Mouse (Mus musculus) midbrain, embryonic 15.5 days (tissue): Measurements from ENCODE around the gene Abi1. TPM values are rescaled to one million over a fixed set of nuclear protein-coding genes. Genes with fewer than 3 reads are reported as not detected.
"Not testable (repeated sequence)": the region's sequence is repeated elsewhere in the genome, so short reads cannot be mapped to it uniquely, and the experiment has no call there.

Source experiments
- ATAC-seq: fragments of 200-750 bp; cut with Nextera tagmentation; replicated peaks from 2 replicates; pipeline ENCODE4 v1.8.0; 2017; ENCODE audit warnings: moderate TSS enrichment
- H3K27ac ChIP-seq: fragments of 300-500 bp; sonication (generic); 2 replicates; pipeline ENCODE4 v1.5.1; 2015; ENCODE audit warnings: mild to moderate bottlenecking, inconsistent platforms
- H3K27me3 ChIP-seq: fragments of 300-500 bp; sonication (generic); replicated peaks from 2 replicates; pipeline ENCODE4 v1.6.1; 2015; ENCODE audit warnings: inconsistent platforms
- H3K36me3 ChIP-seq: fragments of 300-500 bp; sonication (generic); replicated peaks from 2 replicates; pipeline ENCODE4 v1.6.1; 2015; ENCODE audit warnings: inconsistent platforms
- H3K4me1 ChIP-seq: fragments of 300-500 bp; sonication (generic); 2 replicates; pipeline ENCODE4 v1.6.1; 2015; ENCODE audit warnings: inconsistent platforms
- H3K4me2 ChIP-seq: fragments of 300-500 bp; sonication (generic); 2 replicates; pipeline ENCODE4 v1.6.1; 2015; ENCODE audit warnings: inconsistent platforms, mild to moderate bottlenecking, moderate library complexity
- H3K4me3 ChIP-seq: fragments of 300-500 bp; sonication (generic); 2 replicates; pipeline ENCODE4 v1.5.1; 2015; ENCODE audit warnings: mild to moderate bottlenecking, inconsistent platforms
- H3K9ac ChIP-seq: fragments of 300-500 bp; sonication (generic); 2 replicates; pipeline ENCODE4 v1.6.1; 2015; ENCODE audit warnings: mild to moderate bottlenecking, inconsistent platforms
- H3K9me3 ChIP-seq: fragments of 300-500 bp; sonication (generic); 2 replicates; pipeline ENCODE4 v1.6.1; 2016; ENCODE audit warnings: inconsistent platforms
- WGBS: fragments of 180-500 bp; shearing (Covaris S2); methylation state at CpG from one replicate; pipeline ENCODE4 v1.1.7; 2015; ENCODE audit warnings: mixed read lengths; 5-methylcytosine and 5-hydroxymethylcytosine counted together
- polyA plus RNA-seq: library from polyadenylated mRNA; unstranded; fragments of >200 nt; fragmentation: Nextera tagmentation; extraction: Ambion mirVana; gene quantifications from 2 replicates; pipeline ENCODE4 v1.2.1, GENCODE M21; 2015

The Abi1 gene
- polyA plus RNA-seq, 1 experiment from 2014 or later, result 63.1 TPM

DNA sequence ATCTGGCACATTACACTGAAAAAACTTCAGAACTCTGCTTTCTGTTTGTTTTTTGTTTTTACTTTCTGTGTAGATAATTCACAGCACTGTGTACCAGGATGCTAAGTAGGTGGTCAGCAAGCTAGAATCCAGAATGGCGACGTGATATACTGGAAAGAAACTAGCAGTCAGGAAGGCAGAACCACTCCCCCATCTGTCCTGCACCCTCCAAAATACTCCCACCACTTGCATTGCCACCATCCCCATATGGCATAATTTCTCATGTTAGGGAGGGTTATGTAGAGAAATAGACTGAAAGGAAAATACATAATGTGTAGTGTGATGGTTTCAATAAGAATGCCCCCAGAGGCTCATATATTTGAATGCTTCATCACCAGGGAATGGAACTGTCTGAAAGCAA lies 11.8 kb upstream of the Abi1 start:
- H3K4me1 ChIP-seq, result no peaks in the 10 kb centered on the region
- H3K4me2 ChIP-seq, result no peak overlapping the region
- no peak for ATAC-seq
- no peaks in the 10 kb centered on the region for H3K36me3 ChIP-seq
- no peaks in the 10 kb centered on the region for H3K9me3 ChIP-seq
- H3K4me3 ChIP-seq, result no peak overlapping the region
- H3K27ac ChIP-seq, result no peak overlapping the region
- WGBS, result 74% methylated on average over 2 of the region's 2 CpGs
- H3K9ac ChIP-seq, result no peak overlapping the region
- H3K27me3 ChIP-seq, result no peaks in the 10 kb centered on the region

GRCm38 (mm10) chr2:23048006-23048405 lies 8.0 kb upstream of the Abi1 start:
- no peak overlapping the region for H3K27ac ChIP-seq
- ATAC-seq, result no peak
- H3K4me3 ChIP-seq, result no peak overlapping the region
- H3K9ac ChIP-seq, result no peak overlapping the region
- no peaks in the 10 kb centered on the region for H3K4me1 ChIP-seq
- H3K4me2 ChIP-seq, result no peak overlapping the region
- H3K27me3 ChIP-seq, result no peaks in the 10 kb centered on the region
- no peaks in the 10 kb centered on the region for H3K9me3 ChIP-seq
- no peaks in the 10 kb centered on the region for H3K36me3 ChIP-seq

GRCm38 (mm10) chr2:23045703-23046102 lies 5.7 kb upstream of the Abi1 start:
- no peaks in the 10 kb centered on the region for H3K9me3 ChIP-seq
- no peak overlapping the region for H3K4me3 ChIP-seq
- ATAC-seq, result no peak
- H3K9ac ChIP-seq, result no peak overlapping the region
- H3K4me1 ChIP-seq, result no peaks in the 10 kb centered on the region
- no peaks in the 10 kb centered on the region for H3K36me3 ChIP-seq
- no peak overlapping the region for H3K27ac ChIP-seq
- H3K27me3 ChIP-seq, result no peaks in the 10 kb centered on the region
- no peak overlapping the region for H3K4me2 ChIP-seq
- 63% methylated on average over 1 of the region's 1 CpGs for WGBS

DNA sequence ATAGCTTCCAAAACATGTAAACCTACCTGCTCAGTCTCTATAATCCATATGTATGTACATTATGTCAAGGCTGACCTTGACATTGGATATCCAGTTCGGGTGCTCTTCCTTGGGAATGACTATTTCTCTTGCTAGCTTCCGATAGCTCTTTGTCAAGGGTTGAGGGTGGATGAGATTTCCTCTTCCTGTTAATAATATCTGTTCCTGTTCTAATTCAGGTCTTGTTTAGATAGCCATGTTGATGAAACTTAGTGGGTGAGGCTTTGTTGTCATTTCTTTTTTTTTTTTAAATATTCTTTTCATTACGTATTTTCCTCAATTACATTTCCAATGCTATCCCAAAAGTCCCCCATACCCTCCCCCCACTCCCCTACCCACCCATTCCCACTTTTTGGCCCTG lies 2.1 kb upstream of the Abi1 start:
- Histone ChIP-seq H3K27me3 (no peaks in the 10 kb centered on the region), H3K4me2 (no peak overlapping the region), H3K9me3 (no peaks in the 10 kb centered on the region), H3K4me3 (no peak overlapping the region), H3K27ac (no peak overlapping the region), H3K4me1 (peaks cover 17% of the 10 kb centered on the region), H3K36me3 (no peaks in the 10 kb centered on the region), H3K9ac (no peak overlapping the region)
- 96% methylated on average over 3 of the region's 3 CpGs for WGBS
- ATAC-seq, result no peak

GRCm38 (mm10) chr2:23041457-23041856 lies 1.4 kb upstream of the Abi1 start:
- H3K27me3 ChIP-seq, result no peaks in the 10 kb centered on the region
- 81% methylated on average over 4 of the region's 4 CpGs for WGBS
- no peak overlapping the region for H3K4me2 ChIP-seq
- H3K4me3 ChIP-seq, result no peak overlapping the region
- no peaks in the 10 kb centered on the region for H3K9me3 ChIP-seq
- no peaks in the 10 kb centered on the region for H3K36me3 ChIP-seq
- peaks cover 25% of the 10 kb centered on the region for H3K4me1 ChIP-seq
- H3K27ac ChIP-seq, result no peak overlapping the region
- H3K9ac ChIP-seq, result no peak overlapping the region
- ATAC-seq, result no peak

GRCm38 (mm10) chr2:23040690-23041089 lies 649 bp upstream of the Abi1 start:
- H3K4me2 ChIP-seq, H3K4me3 ChIP-seq, H3K27me3 ChIP-seq, H3K27ac ChIP-seq, H3K9me3 ChIP-seq, H3K36me3 ChIP-seq, H3K9ac ChIP-seq: not testable (repeated sequence)
- 91% methylated on average over 7 of the region's 7 CpGs for WGBS
- peaks cover 25% of the 10 kb centered on the region for H3K4me1 ChIP-seq
- peak; percentile 3 for ATAC-seq

DNA sequence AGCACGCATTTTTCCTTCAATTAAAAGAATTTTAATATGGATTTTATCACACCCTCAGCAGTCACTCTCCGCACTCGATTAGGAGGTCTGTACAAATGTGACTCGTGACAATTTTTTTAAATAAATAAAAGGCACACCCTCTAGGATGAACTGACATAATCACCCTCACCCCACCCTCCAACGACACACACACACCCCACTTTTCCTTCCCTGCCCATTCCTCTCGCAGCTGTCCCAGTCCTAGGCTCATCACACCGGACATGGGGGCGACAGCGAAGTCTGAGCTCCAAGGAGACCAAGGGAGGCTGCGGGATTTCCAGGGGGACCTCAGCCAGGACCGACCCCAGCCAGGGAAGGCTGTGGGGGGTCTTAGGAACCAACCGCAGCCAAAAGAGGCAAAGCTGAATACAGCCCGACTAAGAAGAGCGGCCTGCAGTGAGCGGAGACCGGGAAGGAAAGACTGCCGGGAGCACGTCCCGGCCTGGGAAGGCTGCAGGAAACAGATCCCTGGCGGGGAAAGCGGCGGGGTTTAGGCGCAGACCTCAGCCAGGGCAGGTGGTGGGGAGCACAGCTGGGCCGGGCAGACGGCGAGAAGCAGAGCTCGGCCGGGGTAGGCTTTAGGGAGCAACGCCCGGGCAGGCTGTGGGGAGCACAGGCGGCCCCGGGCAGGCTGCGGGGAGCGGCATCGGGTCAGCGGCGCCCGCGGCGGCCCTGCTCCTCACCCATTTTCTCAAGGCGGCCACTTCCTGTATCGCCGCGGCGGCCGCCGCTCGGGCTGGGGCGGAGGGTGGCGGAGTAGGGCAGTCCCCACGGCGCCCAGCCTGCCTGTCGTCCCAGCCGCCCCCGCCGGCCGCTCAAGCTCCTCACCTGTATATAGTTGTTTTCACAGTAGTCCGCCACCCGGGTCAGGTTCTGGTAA lies 700 bp downstream of the Abi1 start:
- H3K36me3 ChIP-seq, result no peaks in the 10 kb centered on the region
- H3K4me1 ChIP-seq, result peaks cover 25% of the 10 kb centered on the region
- H3K27ac ChIP-seq, result peak overlapping the region; percentile 94
- H3K4me3 ChIP-seq, result peak overlapping the region; percentile 95
- H3K9ac ChIP-seq, result peak overlapping the region; percentile 99
- no peaks in the 10 kb centered on the region for H3K27me3 ChIP-seq
- ATAC-seq, result peak; percentile 91
- H3K9me3 ChIP-seq, result no peaks in the 10 kb centered on the region
- WGBS, result under 1% methylated on average over 56 of the region's 59 CpGs
- peak overlapping the region; percentile 69 for H3K4me2 ChIP-seq

DNA sequence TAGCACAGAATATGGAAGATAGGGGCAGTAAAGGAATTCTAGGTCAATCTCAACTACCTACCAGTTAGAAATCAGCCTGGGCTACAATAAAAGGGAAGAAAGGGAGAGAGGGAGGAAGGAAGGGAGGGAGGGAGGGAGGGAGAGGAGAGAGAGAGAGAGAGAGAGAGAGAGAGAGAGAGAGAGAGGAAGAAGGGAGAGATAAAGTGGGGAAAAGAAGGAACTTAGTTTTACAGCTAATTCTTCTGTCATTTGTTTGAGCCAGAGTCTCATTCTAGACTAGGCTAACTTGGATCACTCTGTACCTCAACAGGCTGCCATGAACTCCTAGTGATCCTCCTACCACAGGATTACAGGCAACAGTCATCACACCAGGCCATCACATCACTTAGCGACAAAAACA lies 4.6 kb downstream of the Abi1 start:
- no peak overlapping the region for H3K9ac ChIP-seq
- no peak overlapping the region for H3K4me3 ChIP-seq
- H3K4me1 ChIP-seq, result peaks cover 25% of the 10 kb centered on the region
- ATAC-seq, result no peak
- H3K4me2 ChIP-seq, result no peak overlapping the region
- WGBS, result 98% methylated on average over 1 of the region's 1 CpGs
- no peaks in the 10 kb centered on the region for H3K36me3 ChIP-seq
- no peak overlapping the region for H3K27ac ChIP-seq
- H3K27me3 ChIP-seq, result no peaks in the 10 kb centered on the region
- no peaks in the 10 kb centered on the region for H3K9me3 ChIP-seq

- 92% methylated on average over 3 of the region's 3 CpGs for WGBS
- Histone ChIP-seq H3K27ac (no peak overlapping the region), H3K36me3 (no peaks in the 10 kb centered on the region), H3K9ac (no peak overlapping the region), H3K4me1 (peaks cover 25% of the 10 kb centered on the region), H3K4me2 (no peak overlapping the region), H3K27me3 (no peaks in the 10 kb centered on the region), H3K4me3 (no peak overlapping the region), H3K9me3 (no peaks in the 10 kb centered on the region)
- no peak for ATAC-seq
Observed at GRCm38 (mm10) chr2:23034692-23035435, 5.2 kb downstream of the Abi1 start.

GRCm38 (mm10) chr2:23030631-23031030 lies 9.4 kb downstream of the Abi1 start:
- no peaks in the 10 kb centered on the region for H3K27me3 ChIP-seq
- no peak overlapping the region for H3K9ac ChIP-seq
- H3K4me3 ChIP-seq, result no peak overlapping the region
- no peak overlapping the region for H3K27ac ChIP-seq
- WGBS, result 98% methylated on average over 4 of the region's 4 CpGs
- no peak for ATAC-seq
- H3K4me2 ChIP-seq, result no peak overlapping the region
- no peaks in the 10 kb centered on the region for H3K4me1 ChIP-seq
- H3K36me3 ChIP-seq, result no peaks in the 10 kb centered on the region
- H3K9me3 ChIP-seq, result no peaks in the 10 kb centered on the region

DNA sequence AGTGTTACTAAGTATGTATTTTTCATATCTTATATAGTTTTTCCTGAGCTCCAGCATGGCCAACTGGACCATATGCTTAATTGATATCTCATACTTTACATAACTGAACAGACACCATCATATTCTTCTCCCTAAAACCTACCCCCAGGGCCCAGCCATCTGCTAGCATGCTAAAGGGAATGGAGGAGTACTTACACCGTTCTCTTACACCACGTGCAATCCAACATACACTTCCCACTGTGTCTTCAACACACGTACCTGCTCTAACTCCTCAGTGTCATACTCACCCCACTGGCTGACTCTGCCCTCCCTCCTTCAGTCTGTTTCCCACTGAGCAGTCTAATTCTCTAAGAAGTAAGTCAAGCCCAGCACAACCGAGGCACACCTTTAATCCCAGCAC lies 11.2 kb downstream of the Abi1 start:
- no peak overlapping the region for H3K4me3 ChIP-seq
- no peak overlapping the region for H3K4me2 ChIP-seq
- no peak for ATAC-seq
- no peaks in the 10 kb centered on the region for H3K4me1 ChIP-seq
- H3K36me3 ChIP-seq, result no peaks in the 10 kb centered on the region
- no peaks in the 10 kb centered on the region for H3K27me3 ChIP-seq
- H3K27ac ChIP-seq, result no peak overlapping the region
- 72% methylated on average over 4 of the region's 4 CpGs for WGBS
- no peak overlapping the region for H3K9ac ChIP-seq
- H3K9me3 ChIP-seq, result no peaks in the 10 kb centered on the region

GRCm38 (mm10) chr2:23026379-23026778 lies 13.7 kb downstream of the Abi1 start:
- WGBS, result 90% methylated on average over 1 of the region's 1 CpGs
- Histone ChIP-seq H3K4me1 (no peaks in the 10 kb centered on the region), H3K27me3 (no peaks in the 10 kb centered on the region), H3K9me3 (no peaks in the 10 kb centered on the region), H3K4me2 (no peak overlapping the region), H3K36me3 (no peaks in the 10 kb centered on the region), H3K27ac (no peak overlapping the region), H3K4me3 (no peak overlapping the region), H3K9ac (no peak overlapping the region)
- no peak for ATAC-seq
